Mouse (Mus musculus) layer of hippocampus, postnatal 25 days (tissue): ENCODE data around the gene Sh3bp1. TPM values are rescaled to one million over a fixed set of nuclear protein-coding genes. Genes with fewer than 3 reads are reported as not detected.
"Not testable (repeated sequence)": the region's sequence is repeated elsewhere in the genome, so short reads cannot be mapped to it uniquely, and the experiment has no call there.

ENCODE experiments used
- DNase-seq, 2 experiments: peaks; one replicate each; pipeline ENCODE4 v3.0.0; 2022; ENCODE audit warnings: mixed read lengths in 2 of 2, low spot score in 1 of 2; ENCODE audit errors: extremely low spot score in 1 of 2
- total RNA-seq, 2 experiments: library from RNA; stranded (reverse); gene quantifications; 2 replicates each; pipeline ENCODE4 v1.2.3; 2021

Sh3bp1 gene
- total RNA-seq, 2 experiments from 2014 or later: 24.3 to 25.3 TPM

- peak; percentile 84 to 95 for DNase-seq
Observed at GRCm38 (mm10) chr15:78876991-78877809, 22.4 kb upstream of the Sh3bp1 start, which contains the start of gene Gga1. TSS of gene Gga1 (plus strand) at chr15:78877190.

DNA sequence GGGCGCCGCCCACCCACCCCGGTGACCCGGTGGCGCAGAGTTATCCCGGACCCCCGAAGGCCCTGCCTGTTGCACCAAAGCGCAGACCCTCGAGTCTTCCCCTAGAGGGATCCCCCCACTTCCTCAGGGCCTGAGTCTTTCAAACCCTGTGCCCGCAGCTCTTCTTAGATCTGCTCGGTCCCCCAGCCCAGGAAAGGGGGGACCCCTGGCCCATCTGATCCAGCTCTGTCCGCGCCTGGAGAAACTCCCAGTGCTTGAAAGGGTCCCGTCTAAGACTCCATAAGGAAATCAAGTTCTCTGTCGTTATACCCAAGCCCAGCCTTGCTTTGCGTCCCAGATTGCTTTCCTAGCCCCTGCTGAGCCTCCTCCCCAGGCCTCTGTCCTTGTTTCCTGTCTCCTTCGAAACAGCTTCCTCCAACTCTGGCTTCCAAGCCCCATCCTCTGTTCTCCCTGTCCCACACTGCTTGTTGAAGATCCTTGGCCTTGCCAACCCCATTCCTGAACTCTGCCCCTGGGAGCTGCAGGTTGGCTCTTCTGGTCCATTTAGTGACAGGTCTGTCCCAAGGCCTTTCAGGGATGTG, 21.7 kb upstream of the Sh3bp1 start:
- DNase-seq: no peak

- not testable (repeated sequence) for DNase-seq
Observed at GRCm38 (mm10) chr15:78878792-78879516, 20.6 kb upstream of the Sh3bp1 start.

- DNase-seq: no peak
Observed at GRCm38 (mm10) chr15:78880432-78880831, 19.1 kb upstream of the Sh3bp1 start.

GRCm38 (mm10) chr15:78881828-78882227, 17.7 kb upstream of the Sh3bp1 start:
- DNase-seq: no peak

DNA sequence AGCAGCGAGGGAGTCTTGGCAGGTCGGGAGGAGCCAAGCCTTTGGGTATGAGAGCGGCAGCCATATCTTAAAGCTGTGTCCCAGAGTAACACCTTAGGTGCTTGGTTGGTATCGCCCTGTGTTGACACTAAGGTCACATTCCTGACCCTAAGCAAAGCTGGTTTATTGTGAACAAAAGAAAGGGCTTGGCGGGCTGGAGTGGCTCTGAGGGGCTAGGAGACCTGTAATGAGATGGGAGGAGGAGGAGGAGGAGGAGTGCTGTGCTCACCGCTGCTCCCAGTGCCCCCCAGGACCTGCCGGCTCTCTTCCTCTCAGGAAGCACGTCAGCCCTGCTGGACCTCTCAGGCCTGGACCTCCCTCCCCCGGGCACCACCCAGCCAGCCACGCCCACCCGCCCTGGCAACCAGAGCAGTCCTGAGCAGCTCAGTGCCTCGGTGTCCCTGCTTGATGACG, 10.1 kb upstream of the Sh3bp1 start:
- DNase-seq: no peak

DNA sequence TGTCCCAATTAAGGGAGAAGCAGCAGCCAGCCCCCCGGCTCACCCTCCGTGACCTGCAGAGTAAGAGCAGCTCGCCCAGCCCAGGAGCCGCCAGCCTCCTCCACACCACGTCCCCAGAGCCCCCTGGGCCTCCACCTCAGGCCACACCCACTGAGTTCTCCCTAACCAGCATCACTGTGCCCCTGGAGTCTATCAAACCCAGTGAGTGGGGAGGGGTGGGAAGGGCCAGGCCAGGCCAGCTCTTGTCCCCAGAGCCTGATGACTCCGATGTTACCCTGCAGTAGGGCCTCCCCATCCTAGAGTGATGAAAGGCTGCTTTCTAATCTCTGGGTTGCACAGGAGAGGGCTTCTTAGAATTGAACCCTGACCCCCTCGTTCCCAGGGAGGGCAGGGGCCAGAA, 7.1 kb upstream of the Sh3bp1 start:
- no peak for DNase-seq

DNA sequence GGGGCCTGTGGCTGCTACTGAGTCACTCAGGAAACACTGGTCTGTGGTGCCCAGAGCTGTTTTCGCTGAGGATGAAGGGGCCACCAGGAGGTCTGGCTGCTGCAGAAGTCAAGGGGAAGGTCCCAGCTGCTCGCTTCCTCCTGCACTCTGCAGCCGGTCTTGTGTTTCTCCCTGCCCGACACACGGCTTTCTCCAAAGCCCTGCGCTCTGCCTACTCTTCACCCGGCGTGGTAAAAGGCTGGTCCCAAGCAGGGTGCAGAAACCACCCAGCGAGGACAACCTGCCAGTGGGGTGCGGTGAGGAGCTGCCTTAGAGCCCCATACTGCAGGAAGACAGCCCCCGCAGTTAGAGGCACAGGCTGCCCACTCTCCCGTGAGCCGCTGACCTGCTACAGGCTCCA, 4.8 kb upstream of the Sh3bp1 start:
- DNase-seq: no peak

DNA sequence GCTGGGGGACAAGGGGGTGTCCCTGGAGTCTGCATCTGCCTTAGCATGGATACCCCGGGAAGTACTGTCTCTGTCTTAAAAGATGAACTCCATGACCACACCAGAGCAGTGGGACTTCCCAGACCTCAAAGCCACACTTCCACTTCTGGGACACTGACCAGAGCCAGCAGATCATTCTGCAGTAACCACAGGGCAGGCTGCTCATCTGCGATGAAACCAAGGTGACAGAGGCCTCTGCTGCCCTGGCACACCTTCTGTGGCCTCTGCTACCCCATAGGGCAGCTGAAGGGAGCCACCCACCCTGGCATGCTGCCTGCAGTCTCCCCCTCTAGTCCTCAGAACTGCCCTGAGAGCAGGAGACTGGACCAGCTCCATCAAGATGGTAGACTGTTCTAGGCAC, 3.8 kb upstream of the Sh3bp1 start:
- no peak for DNase-seq

DNA sequence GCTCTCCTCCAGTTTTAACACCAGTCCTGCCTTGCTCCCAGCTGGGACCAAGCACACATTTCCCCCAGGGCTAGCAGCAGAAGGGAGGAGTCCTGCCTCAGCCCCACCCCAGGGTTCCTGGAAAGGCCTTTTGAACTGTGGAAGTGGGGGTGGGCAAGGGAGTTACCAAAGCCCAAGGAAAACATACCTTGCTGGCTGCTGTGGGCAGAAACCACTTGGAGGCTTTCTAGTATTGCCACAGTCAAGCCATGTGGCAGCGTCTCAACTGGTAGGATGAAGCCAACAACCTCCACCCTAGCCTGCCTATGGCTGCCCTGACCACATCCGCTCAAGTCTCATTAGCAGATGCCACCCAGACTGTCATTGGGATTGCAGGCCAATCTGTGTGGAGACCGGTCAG, 3.4 kb upstream of the Sh3bp1 start:
- DNase-seq: no peak

GRCm38 (mm10) chr15:78897488-78897887, 2.1 kb upstream of the Sh3bp1 start:
- no peak for DNase-seq

DNA sequence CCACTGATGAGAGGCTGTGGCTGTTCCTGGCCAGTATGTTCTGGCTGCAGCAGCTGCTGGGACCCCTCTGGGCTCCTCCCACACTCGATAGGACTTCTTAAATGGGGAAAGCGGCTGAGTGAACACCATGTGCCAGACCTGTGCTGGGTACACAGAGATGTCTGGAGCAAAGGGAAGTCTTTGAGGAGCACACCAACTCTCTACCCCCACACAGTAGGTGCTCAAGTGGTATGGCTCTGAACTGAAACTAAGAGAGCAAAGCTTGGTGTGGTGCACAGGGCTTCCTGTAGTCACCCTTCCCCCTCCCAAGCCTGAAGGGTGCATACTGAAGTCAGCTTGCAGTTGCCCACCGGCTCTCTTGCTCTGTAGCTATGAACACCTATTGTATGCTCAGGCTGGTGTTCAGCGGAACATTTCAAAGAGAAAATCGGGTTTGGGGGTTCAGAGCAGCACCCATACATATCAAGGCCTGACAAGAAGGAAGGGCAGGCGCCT, 1.0 kb upstream of the Sh3bp1 start:
- no peak for DNase-seq

GRCm38 (mm10) chr15:78899409-78899739, 194 bp upstream of the Sh3bp1 start, which contains the start of gene Gm49510:
TSS of gene Gm49510 (plus strand) at chr15:78899667.
- no peak for DNase-seq

DNA sequence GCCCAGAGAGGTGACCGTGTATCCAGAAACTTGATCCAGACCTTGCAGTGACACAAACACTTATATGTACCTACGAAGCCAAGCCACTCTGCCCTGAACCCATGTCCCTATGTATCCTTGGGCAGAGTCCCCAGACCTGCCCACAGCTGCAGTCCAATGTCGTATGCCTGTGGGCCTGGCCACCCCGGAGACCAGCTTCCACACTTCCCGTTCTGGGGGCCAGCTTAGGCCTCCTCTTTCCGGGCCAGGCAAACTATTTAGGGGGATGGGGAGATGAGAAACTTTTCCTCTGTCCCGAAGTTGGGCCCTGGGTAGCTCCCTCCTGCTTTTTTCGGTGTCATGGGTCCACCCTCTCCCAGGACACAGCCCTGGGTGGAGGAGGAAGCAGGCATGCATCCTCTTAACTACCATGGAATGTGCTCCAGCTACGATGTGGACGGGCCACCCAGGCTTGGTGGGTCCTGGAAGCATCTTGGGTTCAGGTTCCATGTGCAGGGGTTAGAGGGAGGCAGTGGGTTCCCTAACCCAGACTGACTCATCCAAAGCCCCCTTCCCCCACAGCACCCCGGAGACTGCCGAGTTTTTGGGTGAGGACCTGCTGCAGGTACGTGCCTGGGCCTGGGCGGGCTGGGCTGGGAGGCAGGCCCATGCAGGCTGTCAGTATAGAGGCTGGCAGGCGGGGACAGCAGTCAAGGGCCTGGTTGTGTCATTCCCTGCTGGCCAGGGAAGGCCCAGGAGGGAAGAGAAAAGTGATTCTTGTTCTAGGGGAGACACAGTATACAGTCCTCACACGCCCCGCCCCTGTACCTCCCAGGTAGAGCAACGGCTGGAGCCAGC, 1.2 kb downstream of the Sh3bp1 start:
- no peak for DNase-seq

GRCm38 (mm10) chr15:78901422-78901789, 1.8 kb downstream of the Sh3bp1 start:
- no peak for DNase-seq

- DNase-seq: peak; percentile 77 to 96
Observed at GRCm38 (mm10) chr15:78903243-78903642, 3.7 kb downstream of the Sh3bp1 start.

DNA sequence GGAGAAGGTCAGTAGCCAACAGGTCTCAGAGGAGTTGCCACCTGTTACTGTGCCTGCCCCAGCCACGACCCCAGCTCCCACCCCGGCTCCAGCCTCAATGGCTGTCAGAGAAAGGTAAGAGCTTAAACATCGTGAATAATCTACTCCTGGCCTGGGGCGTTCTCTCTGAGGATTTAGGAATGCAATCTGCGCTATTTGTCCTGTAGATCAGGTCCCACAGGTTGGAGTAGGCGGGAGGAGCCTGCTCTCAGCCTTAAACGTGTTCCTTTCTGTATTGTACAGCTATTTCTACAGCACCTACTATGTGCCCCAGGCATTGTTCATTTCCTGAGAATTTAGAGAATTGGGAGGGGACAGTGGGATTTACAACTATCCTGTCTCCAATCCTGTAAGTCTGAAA, 8.8 kb downstream of the Sh3bp1 start:
- no peak for DNase-seq

- no peak for DNase-seq
Observed at GRCm38 (mm10) chr15:78908982-78909381, 9.4 kb downstream of the Sh3bp1 start.

DNA sequence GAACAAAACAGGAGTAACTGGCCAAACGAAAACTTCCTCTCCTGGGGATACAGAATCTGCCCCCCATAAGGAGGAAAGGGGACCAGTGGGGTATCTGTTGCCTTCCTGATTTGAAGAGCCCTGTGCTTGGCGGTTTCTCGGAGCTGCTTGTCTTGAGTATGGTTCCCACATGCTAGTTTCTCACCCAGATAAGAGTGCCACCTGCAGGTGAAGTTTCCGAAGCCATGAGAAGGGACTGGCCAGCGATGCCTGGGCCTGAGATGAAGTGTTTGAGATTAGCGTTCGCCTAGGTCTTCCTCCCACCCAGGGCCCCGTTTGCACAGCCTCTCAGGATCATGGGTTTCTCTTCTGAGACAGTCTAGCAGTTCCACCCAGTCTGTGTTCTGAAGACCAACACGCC, 12.5 kb downstream of the Sh3bp1 start:
- DNase-seq: peak in 1 of 2 experiments; percentile 40

DNA sequence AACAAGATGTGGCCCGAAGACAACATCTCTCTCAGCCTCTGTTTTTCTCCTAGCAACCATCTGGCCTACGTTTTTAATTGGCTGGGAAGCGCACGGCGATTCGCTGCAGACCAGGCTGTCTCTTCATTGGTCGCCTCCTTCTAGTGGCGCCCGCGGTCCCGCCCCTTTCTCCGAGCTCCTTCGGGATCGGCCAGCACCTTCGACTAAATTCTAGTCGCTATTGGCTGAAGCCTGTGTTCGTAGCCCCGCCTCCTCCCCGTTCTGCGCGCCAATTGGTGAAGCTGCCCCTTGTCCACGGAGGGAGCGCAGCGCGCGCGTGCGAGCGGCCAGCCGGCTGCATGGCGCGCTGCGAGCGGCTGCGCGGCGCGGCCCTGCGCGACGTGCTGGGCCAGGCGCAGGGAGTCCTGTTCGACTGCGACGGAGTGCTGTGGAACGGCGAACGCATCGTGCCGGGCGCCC, 14.1 kb downstream of the Sh3bp1 start, which contains the start of gene Pdxp:
Gene Pdxp, plus strand, starts transcription at position 288 of the 459 bp plus-strand sequence.
- peak; percentile 85 to 88 for DNase-seq
